Mouse (Mus musculus): ENCODE measurements around the gene Gm49510. TPM values are rescaled to one million over a fixed set of nuclear protein-coding genes. Genes with fewer than 3 reads are reported as not detected.

Gene Gm49510
- polyA plus RNA-seq, 1 experiment from 2014 or later: not detected

DNA sequence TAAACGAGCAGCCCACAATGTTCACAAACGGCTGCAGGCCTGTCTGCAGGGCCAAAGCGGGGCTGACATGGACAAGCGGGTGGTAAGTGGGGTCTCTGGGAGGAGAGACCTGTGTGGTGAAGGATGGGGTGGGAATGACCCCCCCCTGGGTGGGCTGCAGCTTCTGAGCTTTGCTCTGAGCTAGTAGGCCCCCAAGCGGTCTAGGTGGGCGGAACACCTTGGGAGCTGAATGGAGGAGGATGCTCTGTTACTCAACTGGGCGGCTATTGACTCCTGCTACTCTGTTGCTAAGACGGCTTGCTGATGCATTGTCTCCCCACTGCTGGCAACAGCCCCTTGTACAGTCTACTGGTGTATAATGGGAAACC lies 1.9 kb downstream of the Gm49510 start:
- no peak for DNase-seq (ENCODE audit: low spot score)
- H3K4me2 ChIP-seq (ENCODE audit: low read length): no peak overlapping the region
- H3K36me3 ChIP-seq (ENCODE audit: control insufficient read depth, insufficient read depth, low read length): no peaks in the 10 kb centered on the region
- 0 out of 2 replicates have a peak, but pooled peaks cover 3% of the 10 kb centered on the region for H3K27me3 ChIP-seq (replicated peaks; ENCODE audit: control insufficient read depth, insufficient read depth, low read length)
- H3K9ac ChIP-seq (ENCODE audit: low read length): no peak overlapping the region
- peaks cover 4% of the 10 kb centered on the region; the same call in 1 of the 2 replicates for H3K4me1 ChIP-seq (ENCODE audit: control insufficient read depth, insufficient read depth, low read length)
- WGBS: 35% methylated on average over 8 of the region's 8 CpGs
- H3K4me3 ChIP-seq (ENCODE audit: low read depth, low read length): no peak overlapping the region
- no peak for ATAC-seq
- H3K9me3 ChIP-seq (replicated peaks; ENCODE audit: control insufficient read depth, low read length): no peaks in the 10 kb centered on the region
- no peak overlapping the region for H3K27ac ChIP-seq (ENCODE audit: low read depth, low read length)

DNA sequence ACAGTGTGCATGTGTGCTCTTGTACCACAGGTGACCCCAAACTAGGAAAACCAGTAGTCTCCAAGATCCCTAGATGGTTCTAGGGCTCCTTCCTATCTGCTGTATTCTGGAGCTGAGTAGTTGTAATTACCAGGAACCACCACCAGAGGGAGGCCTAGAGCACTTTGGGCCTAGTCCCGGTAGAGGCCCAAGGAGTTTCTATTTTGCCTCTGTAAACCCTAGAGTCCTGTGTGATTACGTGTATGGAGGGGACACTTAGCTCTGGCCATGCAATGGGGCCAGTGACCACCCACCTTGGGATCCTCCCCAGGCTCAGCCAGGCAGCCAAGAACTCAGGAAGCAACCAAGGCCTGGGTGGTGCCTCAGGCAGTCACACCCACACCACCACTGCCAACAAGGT lies 3.8 kb downstream of the Gm49510 start:
- peak; percentile 64 for ATAC-seq
- no peaks in the 10 kb centered on the region for H3K9me3 ChIP-seq (replicated peaks; ENCODE audit: control insufficient read depth, low read length)
- peaks cover 4% of the 10 kb centered on the region; the same call in 1 of the 2 replicates for H3K4me1 ChIP-seq (ENCODE audit: control insufficient read depth, insufficient read depth, low read length)
- WGBS: 4% methylated on average over 2 of the region's 2 CpGs
- peak; percentile 86 for DNase-seq (ENCODE audit: low spot score)
- no peaks in the 10 kb centered on the region for H3K36me3 ChIP-seq (ENCODE audit: control insufficient read depth, insufficient read depth, low read length)
- H3K9ac ChIP-seq (ENCODE audit: low read length): no peak overlapping the region
- no peak overlapping the region for H3K27ac ChIP-seq (ENCODE audit: low read depth, low read length)
- 0 out of 2 replicates have a peak, but pooled peaks cover 3% of the 10 kb centered on the region for H3K27me3 ChIP-seq (replicated peaks; ENCODE audit: control insufficient read depth, insufficient read depth, low read length)
- H3K4me2 ChIP-seq (ENCODE audit: low read length): no peak overlapping the region
- no peak overlapping the region for H3K4me3 ChIP-seq (ENCODE audit: low read depth, low read length)

DNA sequence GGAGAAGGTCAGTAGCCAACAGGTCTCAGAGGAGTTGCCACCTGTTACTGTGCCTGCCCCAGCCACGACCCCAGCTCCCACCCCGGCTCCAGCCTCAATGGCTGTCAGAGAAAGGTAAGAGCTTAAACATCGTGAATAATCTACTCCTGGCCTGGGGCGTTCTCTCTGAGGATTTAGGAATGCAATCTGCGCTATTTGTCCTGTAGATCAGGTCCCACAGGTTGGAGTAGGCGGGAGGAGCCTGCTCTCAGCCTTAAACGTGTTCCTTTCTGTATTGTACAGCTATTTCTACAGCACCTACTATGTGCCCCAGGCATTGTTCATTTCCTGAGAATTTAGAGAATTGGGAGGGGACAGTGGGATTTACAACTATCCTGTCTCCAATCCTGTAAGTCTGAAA lies 8.9 kb downstream of the Gm49510 start:
- H3K27me3 ChIP-seq (replicated peaks; ENCODE audit: control insufficient read depth, insufficient read depth, low read length): no peaks in the 10 kb centered on the region
- H3K9ac ChIP-seq (ENCODE audit: low read length): no peak overlapping the region
- no peak overlapping the region for H3K4me3 ChIP-seq (ENCODE audit: low read depth, low read length)
- H3K27ac ChIP-seq (ENCODE audit: low read depth, low read length): no peak overlapping the region
- ATAC-seq (no peak), DNase-seq (ENCODE audit: low spot score) (no peak)
- H3K9me3 ChIP-seq (replicated peaks; ENCODE audit: control insufficient read depth, low read length): no peaks in the 10 kb centered on the region
- H3K4me1 ChIP-seq (ENCODE audit: control insufficient read depth, insufficient read depth, low read length): peaks cover 4% of the 10 kb centered on the region; the same call in 1 of the 2 replicates
- no peaks in the 10 kb centered on the region for H3K36me3 ChIP-seq (ENCODE audit: control insufficient read depth, insufficient read depth, low read length)
- 81% methylated on average over 7 of the region's 7 CpGs for WGBS
- H3K4me2 ChIP-seq (ENCODE audit: low read length): no peak overlapping the region

DNA sequence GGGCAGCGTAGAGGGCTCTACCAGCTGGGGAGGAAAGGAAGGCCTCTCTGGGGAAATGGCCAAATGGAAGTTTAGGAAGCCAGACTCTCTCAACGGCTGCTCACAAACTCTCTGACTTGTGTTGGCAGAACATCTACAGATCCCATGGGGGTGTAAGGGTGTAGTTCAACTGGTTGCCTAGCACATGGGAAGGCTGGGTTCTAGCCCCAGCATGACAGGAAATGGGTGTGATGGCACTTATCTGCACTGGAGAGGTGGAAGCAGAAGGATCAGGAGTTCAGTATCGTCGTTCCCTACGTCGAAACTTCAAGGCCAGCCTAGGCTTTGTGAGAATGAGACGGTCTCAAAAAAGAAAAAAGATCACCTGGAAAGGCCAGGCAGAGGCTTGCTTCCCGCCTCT lies 9.5 kb downstream of the Gm49510 start:
- Histone ChIP-seq H3K27me3 (replicated peaks; ENCODE audit: control insufficient read depth, insufficient read depth, low read length) (no peaks in the 10 kb centered on the region), H3K4me2 (ENCODE audit: low read length) (no peak overlapping the region), H3K4me3 (ENCODE audit: low read depth, low read length) (no peak overlapping the region), H3K9me3 (replicated peaks; ENCODE audit: control insufficient read depth, low read length) (no peaks in the 10 kb centered on the region), H3K27ac (ENCODE audit: low read depth, low read length) (no peak overlapping the region), H3K4me1 (ENCODE audit: control insufficient read depth, insufficient read depth, low read length) (peaks cover 4% of the 10 kb centered on the region; the same call in 1 of the 2 replicates), H3K36me3 (ENCODE audit: control insufficient read depth, insufficient read depth, low read length) (no peaks in the 10 kb centered on the region), H3K9ac (ENCODE audit: low read length) (no peak overlapping the region)
- ATAC-seq (no peak), DNase-seq (ENCODE audit: low spot score) (no peak)
- 96% methylated on average over 8 of the region's 8 CpGs for WGBS

DNA sequence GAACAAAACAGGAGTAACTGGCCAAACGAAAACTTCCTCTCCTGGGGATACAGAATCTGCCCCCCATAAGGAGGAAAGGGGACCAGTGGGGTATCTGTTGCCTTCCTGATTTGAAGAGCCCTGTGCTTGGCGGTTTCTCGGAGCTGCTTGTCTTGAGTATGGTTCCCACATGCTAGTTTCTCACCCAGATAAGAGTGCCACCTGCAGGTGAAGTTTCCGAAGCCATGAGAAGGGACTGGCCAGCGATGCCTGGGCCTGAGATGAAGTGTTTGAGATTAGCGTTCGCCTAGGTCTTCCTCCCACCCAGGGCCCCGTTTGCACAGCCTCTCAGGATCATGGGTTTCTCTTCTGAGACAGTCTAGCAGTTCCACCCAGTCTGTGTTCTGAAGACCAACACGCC lies 12.6 kb downstream of the Gm49510 start:
- ATAC-seq (no peak), DNase-seq (ENCODE audit: low spot score) (peak; percentile 61)
- peaks cover 21% of the 10 kb centered on the region for H3K4me1 ChIP-seq (ENCODE audit: control insufficient read depth, insufficient read depth, low read length)
- H3K27me3 ChIP-seq (replicated peaks; ENCODE audit: control insufficient read depth, insufficient read depth, low read length): no peaks in the 10 kb centered on the region
- H3K9me3 ChIP-seq (replicated peaks; ENCODE audit: control insufficient read depth, low read length): no peaks in the 10 kb centered on the region
- no peak overlapping the region for H3K4me3 ChIP-seq (ENCODE audit: low read depth, low read length)
- H3K9ac ChIP-seq (ENCODE audit: low read length): 0 out of 2 replicates have a peak overlapping the region, but pooled peaks have one; percentile 32
- H3K36me3 ChIP-seq (ENCODE audit: control insufficient read depth, insufficient read depth, low read length): no peaks in the 10 kb centered on the region
- WGBS: 30% methylated on average over 9 of the region's 9 CpGs
- H3K27ac ChIP-seq (ENCODE audit: low read depth, low read length): no peak overlapping the region
- H3K4me2 ChIP-seq (ENCODE audit: low read length): no peak overlapping the region

DNA sequence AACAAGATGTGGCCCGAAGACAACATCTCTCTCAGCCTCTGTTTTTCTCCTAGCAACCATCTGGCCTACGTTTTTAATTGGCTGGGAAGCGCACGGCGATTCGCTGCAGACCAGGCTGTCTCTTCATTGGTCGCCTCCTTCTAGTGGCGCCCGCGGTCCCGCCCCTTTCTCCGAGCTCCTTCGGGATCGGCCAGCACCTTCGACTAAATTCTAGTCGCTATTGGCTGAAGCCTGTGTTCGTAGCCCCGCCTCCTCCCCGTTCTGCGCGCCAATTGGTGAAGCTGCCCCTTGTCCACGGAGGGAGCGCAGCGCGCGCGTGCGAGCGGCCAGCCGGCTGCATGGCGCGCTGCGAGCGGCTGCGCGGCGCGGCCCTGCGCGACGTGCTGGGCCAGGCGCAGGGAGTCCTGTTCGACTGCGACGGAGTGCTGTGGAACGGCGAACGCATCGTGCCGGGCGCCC lies 14.2 kb downstream of the Gm49510 start, which contains the start of gene Pdxp:
Pdxp (plus strand) TSS at position 288 of the 459 bp plus-strand sequence.
- H3K9me3 ChIP-seq (replicated peaks; ENCODE audit: control insufficient read depth, low read length): no peaks in the 10 kb centered on the region
- ATAC-seq (peak; percentile 95), DNase-seq (ENCODE audit: low spot score) (peak; percentile 99)
- peak within 1 kb of the TSS; percentile 94 for H3K4me2 ChIP-seq (ENCODE audit: low read length)
- peaks cover 12% of the 10 kb centered on the region for H3K36me3 ChIP-seq (ENCODE audit: control insufficient read depth, insufficient read depth, low read length)
- H3K4me1 ChIP-seq (ENCODE audit: control insufficient read depth, insufficient read depth, low read length): peaks cover 21% of the 10 kb centered on the region
- H3K27ac ChIP-seq (ENCODE audit: low read depth, low read length): peak within 1 kb of the TSS; percentile 97
- peak within 1 kb of the TSS; percentile 74 for H3K4me3 ChIP-seq (ENCODE audit: low read depth, low read length)
- under 1% methylated on average over 50 of the region's 51 CpGs for WGBS
- H3K9ac ChIP-seq (ENCODE audit: low read length): peak within 1 kb of the TSS; percentile 88
- no peaks in the 10 kb centered on the region for H3K27me3 ChIP-seq (replicated peaks; ENCODE audit: control insufficient read depth, insufficient read depth, low read length)

DNA sequence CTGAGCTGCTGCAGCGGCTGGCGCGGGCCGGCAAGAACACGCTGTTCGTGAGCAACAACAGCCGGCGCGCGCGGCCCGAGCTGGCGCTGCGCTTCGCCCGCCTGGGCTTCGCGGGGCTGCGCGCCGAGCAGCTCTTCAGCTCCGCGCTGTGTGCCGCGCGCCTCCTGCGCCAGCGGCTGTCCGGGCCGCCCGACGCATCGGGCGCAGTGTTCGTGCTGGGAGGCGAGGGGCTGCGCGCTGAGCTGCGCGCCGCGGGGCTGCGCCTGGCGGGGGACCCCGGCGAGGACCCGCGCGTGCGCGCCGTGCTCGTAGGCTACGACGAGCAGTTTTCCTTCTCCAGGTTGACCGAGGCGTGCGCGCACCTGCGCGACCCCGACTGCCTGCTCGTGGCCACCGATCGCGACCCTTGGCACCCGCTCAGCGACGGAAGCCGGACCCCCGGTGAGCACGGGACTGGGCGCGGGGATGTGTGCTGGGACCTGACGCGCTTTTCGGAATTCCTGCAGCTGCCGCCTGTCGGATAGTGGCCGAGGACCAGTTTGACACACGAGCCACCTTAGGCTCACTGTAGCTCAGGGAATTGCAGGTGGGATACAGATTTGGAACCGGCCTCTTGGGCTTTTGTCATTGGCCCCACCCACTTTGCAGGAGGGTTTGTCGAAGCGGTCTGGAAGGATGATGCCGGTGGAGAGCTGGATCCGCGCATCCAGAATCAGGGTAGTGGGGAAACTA lies 14.8 kb downstream of the Gm49510 start:
- peaks cover 16% of the 10 kb centered on the region for H3K36me3 ChIP-seq (ENCODE audit: control insufficient read depth, insufficient read depth, low read length)
- H3K9me3 ChIP-seq (replicated peaks; ENCODE audit: control insufficient read depth, low read length): no peaks in the 10 kb centered on the region
- H3K27me3 ChIP-seq (replicated peaks; ENCODE audit: control insufficient read depth, insufficient read depth, low read length): no peaks in the 10 kb centered on the region
- H3K4me2 ChIP-seq (ENCODE audit: low read length): peak overlapping the region; percentile 94
- peaks cover 21% of the 10 kb centered on the region for H3K4me1 ChIP-seq (ENCODE audit: control insufficient read depth, insufficient read depth, low read length)
- under 1% methylated on average over 82 of the region's 87 CpGs for WGBS
- H3K27ac ChIP-seq (ENCODE audit: low read depth, low read length): peak overlapping the region; percentile 97
- ATAC-seq: peak; percentile 68
- H3K9ac ChIP-seq (ENCODE audit: low read length): peak overlapping the region; percentile 88
- H3K4me3 ChIP-seq (ENCODE audit: low read depth, low read length): peak overlapping the region; percentile 74
- DNase-seq (ENCODE audit: low spot score): peak; percentile 60

DNA sequence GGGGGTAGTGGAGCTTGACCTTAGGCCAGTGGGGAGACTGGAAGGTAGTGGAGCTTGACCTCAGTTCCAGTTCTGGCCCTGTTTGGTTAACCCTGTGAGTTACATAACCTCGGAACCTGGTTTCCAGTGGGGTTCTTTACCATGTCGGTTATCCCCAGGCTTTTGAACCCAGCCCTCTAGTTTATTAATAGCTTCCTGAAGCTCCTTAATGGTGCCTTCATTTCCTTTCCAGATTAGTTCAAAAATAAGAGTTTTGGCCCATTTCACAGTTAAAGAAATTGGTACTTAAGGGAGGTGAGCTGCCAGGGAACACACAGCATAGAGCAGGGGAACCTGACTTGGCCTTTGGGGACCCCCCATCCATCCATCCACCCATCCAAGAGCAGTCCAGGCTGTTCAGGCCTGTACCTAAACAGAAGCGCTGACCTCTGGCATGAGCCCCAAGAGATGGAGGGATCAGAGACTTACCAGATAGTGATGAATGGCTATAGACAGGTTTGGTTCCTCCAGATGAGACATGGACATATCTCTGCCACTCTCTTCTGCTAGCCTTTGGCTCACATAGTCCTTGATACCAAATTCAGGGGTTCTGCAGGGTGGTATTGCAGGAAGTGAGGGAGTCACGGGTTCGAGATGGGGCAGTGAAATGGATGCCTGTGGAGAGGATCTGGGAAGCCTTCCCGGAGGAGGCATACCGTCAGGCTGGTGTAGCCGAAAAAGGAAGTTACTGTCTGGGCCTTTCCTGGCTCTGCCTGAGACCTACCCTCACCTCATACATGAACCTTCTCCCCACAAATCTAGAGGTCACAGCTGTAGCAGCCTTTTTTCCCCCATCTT lies 15.6 kb downstream of the Gm49510 start:
- DNase-seq (ENCODE audit: low spot score) (no peak), ATAC-seq (no peak)
- Histone ChIP-seq H3K4me2 (ENCODE audit: low read length) (peak overlapping the region; percentile 94), H3K4me1 (ENCODE audit: control insufficient read depth, insufficient read depth, low read length) (peaks cover 21% of the 10 kb centered on the region), H3K27ac (ENCODE audit: low read depth, low read length) (peak overlapping the region; percentile 97; the same call in 1 of the 2 replicates), H3K4me3 (ENCODE audit: low read depth, low read length) (peak overlapping the region; percentile 74), H3K27me3 (replicated peaks; ENCODE audit: control insufficient read depth, insufficient read depth, low read length) (no peaks in the 10 kb centered on the region), H3K9ac (ENCODE audit: low read length) (peak overlapping the region; percentile 88), H3K9me3 (replicated peaks; ENCODE audit: control insufficient read depth, low read length) (no peaks in the 10 kb centered on the region), H3K36me3 (ENCODE audit: control insufficient read depth, insufficient read depth, low read length) (peaks cover 22% of the 10 kb centered on the region)
- 50% methylated on average over 8 of the region's 8 CpGs for WGBS
